Mouse (Mus musculus): Measurements from ENCODE around the gene Olfr1302.

Olfr1302 gene

DNA sequence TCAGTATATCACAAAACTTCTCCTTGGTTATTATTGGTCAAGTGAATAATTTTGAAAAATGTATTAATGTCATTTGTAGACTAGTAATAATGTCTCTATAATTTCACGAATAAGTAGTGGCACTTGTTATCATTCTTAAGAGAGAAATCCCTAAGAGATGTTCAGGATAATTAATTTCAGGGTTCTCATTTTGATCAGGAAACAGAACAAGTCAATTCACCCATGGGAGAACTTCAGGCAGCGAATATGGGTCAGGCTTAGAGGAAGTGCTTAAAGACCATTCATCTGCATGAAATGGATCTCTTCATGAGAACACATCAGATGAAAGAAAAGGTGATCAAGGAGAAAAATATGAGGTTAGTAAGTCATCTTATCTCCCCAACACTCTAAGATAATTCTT, at the start of gene Olfr1302:
Olfr1302 (plus strand) TSS at position 301 of the 400 bp plus-strand sequence.
- no peak for DNase-seq (ENCODE audit: low spot score)

DNA sequence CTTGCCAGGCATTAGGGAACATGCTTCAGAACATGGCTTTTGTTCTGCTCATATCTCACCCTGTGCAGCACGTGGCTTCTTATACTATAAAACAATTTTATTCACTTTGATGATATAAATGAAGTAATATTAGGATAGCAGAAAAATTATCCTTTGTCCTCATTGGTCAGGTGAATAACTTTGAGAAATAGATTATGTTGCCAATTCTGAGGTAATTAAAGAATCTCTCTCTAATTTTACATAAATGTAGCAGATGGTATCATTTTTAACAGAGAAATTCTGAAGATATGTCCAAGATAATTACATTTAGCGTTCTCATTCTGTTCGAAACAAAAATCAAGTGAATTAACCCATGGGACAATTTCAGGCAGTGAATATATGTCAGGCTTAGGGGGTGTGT, 26.5 kb upstream of the Olfr1302 start, which contains the start of gene Olfr1301:
Olfr1301 (plus strand) TSS at position 301 of the 400 bp plus-strand sequence.
- DNase-seq (ENCODE audit: low spot score) = no peak

DNA sequence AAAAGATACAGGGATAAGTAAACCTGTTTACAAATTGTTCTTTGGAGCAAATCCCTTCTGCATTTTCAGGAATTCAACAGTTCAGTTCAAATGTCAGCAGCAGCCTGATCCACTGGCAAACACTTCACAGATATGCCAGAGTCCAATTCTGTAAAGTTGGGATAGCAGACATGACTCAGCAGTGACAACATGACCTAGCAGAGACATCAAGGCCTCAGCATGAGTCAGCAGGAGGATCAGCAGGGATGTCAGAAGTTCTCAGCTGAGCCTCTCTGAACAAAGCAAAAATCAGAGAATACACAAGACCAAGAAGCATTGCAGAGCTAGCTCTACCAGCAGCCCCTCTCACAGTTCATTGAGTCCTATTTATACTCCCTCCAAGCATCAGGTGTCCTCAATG, 35.7 kb downstream of the Olfr1302 start:
- no peak for DNase-seq (ENCODE audit: low spot score)

DNA sequence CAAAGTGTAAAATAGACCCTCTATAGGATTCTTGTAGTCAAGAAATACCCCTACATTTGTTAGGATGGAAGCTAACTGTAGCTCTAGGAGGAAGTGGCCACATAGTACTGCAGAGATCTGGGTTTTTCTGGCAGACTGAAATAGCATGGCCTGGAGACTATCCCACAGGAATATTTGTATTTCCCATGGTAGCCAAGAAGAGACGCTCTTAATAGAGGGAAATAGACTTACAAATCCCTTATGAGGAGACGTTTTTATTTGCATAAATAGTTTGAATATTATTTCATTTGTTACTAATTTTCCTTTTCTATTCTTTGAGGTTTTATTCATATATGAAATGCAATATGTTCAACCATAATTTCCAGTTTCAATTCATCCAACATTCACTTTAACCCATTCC, 43.0 kb downstream of the Olfr1302 start, which contains the start of gene Olfr1303:
Olfr1303 (minus strand) TSS at position 101 of the 400 bp plus-strand sequence.
- no peak for DNase-seq (ENCODE audit: low spot score)
